ENCODE assay signal across 8 mouse cellular contexts in genomic region chr8:3515771-3516417, GRCm38 (mm10). TPM values are rescaled to one million over a fixed set of nuclear protein-coding genes. Genes with fewer than 3 reads are reported as not detected.
DNase-seq lines count a peak whose midpoint lies in the region; ATAC-seq lines count a peak whose summit lies in the region.

No protein-coding gene starts in this region.

- peaks cover 4% of the 10 kb centered on the region; the same call in 1 of the 2 replicates for H3K36me3 ChIP-seq in intestine, embryonic 15.5 days
- no peaks in the 10 kb centered on the region for H3K36me3 ChIP-seq in stomach, embryonic 15.5 days

- peak overlapping the region; percentile 61 for H3K4me3 ChIP-seq in intestine, embryonic 15.5 days (replicated peaks)
- peak overlapping the region; percentile 67 for H3K4me3 ChIP-seq in stomach, embryonic 15.5 days (replicated peaks)

- peak overlapping the region; percentile 89 for H3K4me2 ChIP-seq in intestine, embryonic 15.5 days (replicated peaks)
- peak overlapping the region; percentile 98 for H3K4me2 ChIP-seq in stomach, embryonic 15.5 days

- intact Hi-C loops in left cerebral cortex, postnatal 4 days (cut with DNase I) = no loop called here

- H3K9ac ChIP-seq in intestine, embryonic 15.5 days = peak overlapping the region; percentile 55
- peak overlapping the region; percentile 44 for H3K9ac ChIP-seq in stomach, embryonic 15.5 days

- H3K27ac ChIP-seq in intestine, embryonic 15.5 days = peak overlapping the region; percentile 67
- H3K27ac ChIP-seq in stomach, embryonic 15.5 days = peak overlapping the region; percentile 82

- ATAC-seq in intestine, embryonic 15.5 days = peak; percentile 53
- ATAC-seq in megakaryocyte-erythroid progenitor cell, adult 5-6 weeks (replicated peaks; ENCODE audit: low FRiP score, low TSS enrichment, poor library complexity, severe bottlenecking) = peak; percentile 58
- peak; percentile 4; the same call in 1 of the 2 replicates for ATAC-seq in stomach, embryonic 15.5 days (ENCODE audit: insufficient read depth, low FRiP score, low read depth)

- DNase-seq in ovary, postnatal 36 days (ENCODE audit: low spot score) = peak; percentile 32
- no peak for DNase-seq in ovary, postnatal 10 days (ENCODE audit: low spot score)
- DNase-seq in cerebellum, adult 9-11 months = peak; percentile 68
- DNase-seq in frontal cortex, postnatal 14 days (ENCODE audit: low spot score in 2 of 2) = peak; percentile 61 to 67
- DNase-seq in left cerebral cortex, postnatal 4 days = peak; percentile 28

- WGBS in intestine, embryonic 15.5 days = under 1% methylated on average over 25 of the region's 25 CpGs
- under 1% methylated on average over 25 of the region's 25 CpGs for WGBS in stomach, embryonic 15.5 days

- no peaks in the 10 kb centered on the region for H3K9me3 ChIP-seq in intestine, embryonic 15.5 days
- no peaks in the 10 kb centered on the region for H3K9me3 ChIP-seq in stomach, embryonic 15.5 days

- H3K27me3 ChIP-seq in intestine, embryonic 15.5 days (replicated peaks) = no peaks in the 10 kb centered on the region
- no peaks in the 10 kb centered on the region for H3K27me3 ChIP-seq in stomach, embryonic 15.5 days (replicated peaks)

- no peaks in the 10 kb centered on the region; the same call in 1 of the 2 replicates for H3K4me1 ChIP-seq in intestine, embryonic 15.5 days (replicated peaks)
- H3K4me1 ChIP-seq in stomach, embryonic 15.5 days = peaks cover 5% of the 10 kb centered on the region; the same call in 1 of the 2 replicates

RNA-seq across cellular contexts. Expression of gene Pnpla6, which starts 0.7 kb away (rescaled TPM):
- 34.4 and 36.7 TPM in 2 replicates for polyA plus RNA-seq in intestine, embryonic 15.5 days (2015; fragmentation: Nextera tagmentation; extraction: Ambion mirVana)
- total RNA-seq in left cerebral cortex, postnatal 4 days (2021) = 10 to 100 TPM; 75.9 to 81.6 TPM
- total RNA-seq in megakaryocyte-erythroid progenitor cell, adult 5-6 weeks (2014; fragmentation: Nextera tagmentation) = 80.9 and 107 TPM in 2 replicates
- total RNA-seq in megakaryocyte-erythroid progenitor cell, adult 5-6 weeks (2017) = 28.9 and 35.4 TPM in 2 replicates
- polyA plus RNA-seq in stomach, embryonic 15.5 days (2015; fragmentation: Nextera tagmentation; extraction: Ambion mirVana) = 27.9 and 35.5 TPM in 2 replicates

RNA-seq across cellular contexts. Expression of gene Mcoln1, which starts 15.6 kb away (rescaled TPM):
- 52.4 and 60.9 TPM in 2 replicates for polyA plus RNA-seq in intestine, embryonic 15.5 days (2015; fragmentation: Nextera tagmentation; extraction: Ambion mirVana)
- total RNA-seq in left cerebral cortex, postnatal 4 days (2021) = 10 to 100 TPM; 74.8 to 81.3 TPM
- 47.2 and 49.7 TPM in 2 replicates for total RNA-seq in megakaryocyte-erythroid progenitor cell, adult 5-6 weeks (2014; fragmentation: Nextera tagmentation)
- 21.0 and 23.1 TPM in 2 replicates for total RNA-seq in megakaryocyte-erythroid progenitor cell, adult 5-6 weeks (2017)
- polyA plus RNA-seq in stomach, embryonic 15.5 days (2015; fragmentation: Nextera tagmentation; extraction: Ambion mirVana) = 47.7 and 48.5 TPM in 2 replicates

RNA-seq across cellular contexts. Expression of gene Zfp358, which starts 23.0 kb away (rescaled TPM):
- polyA plus RNA-seq in intestine, embryonic 15.5 days (2015; fragmentation: Nextera tagmentation; extraction: Ambion mirVana) = 31.3 and 32.6 TPM in 2 replicates
- 10 to 100 TPM; 43.3 TPM for total RNA-seq in left cerebral cortex, postnatal 4 days (2021)
- 8.8 and 9.3 TPM in 2 replicates for total RNA-seq in megakaryocyte-erythroid progenitor cell, adult 5-6 weeks (2014; fragmentation: Nextera tagmentation)
- 2.7 and 5.9 TPM in 2 replicates for total RNA-seq in megakaryocyte-erythroid progenitor cell, adult 5-6 weeks (2017)
- polyA plus RNA-seq in stomach, embryonic 15.5 days (2015; fragmentation: Nextera tagmentation; extraction: Ambion mirVana) = 34.5 and 38.6 TPM in 2 replicates

RNA-seq across cellular contexts. Expression of gene Tex45, which starts 45.2 kb away (rescaled TPM):
- not detected in 2 replicates for polyA plus RNA-seq in intestine, embryonic 15.5 days (2015; fragmentation: Nextera tagmentation; extraction: Ambion mirVana)
- total RNA-seq in left cerebral cortex, postnatal 4 days (2021) = not detected
- total RNA-seq in megakaryocyte-erythroid progenitor cell, adult 5-6 weeks (2014; fragmentation: Nextera tagmentation) = not detected in 2 replicates
- not detected in 2 replicates for total RNA-seq in megakaryocyte-erythroid progenitor cell, adult 5-6 weeks (2017)
- polyA plus RNA-seq in stomach, embryonic 15.5 days (2015; fragmentation: Nextera tagmentation; extraction: Ambion mirVana) = not detected in 2 replicates

RNA-seq across cellular contexts. Expression of gene Pex11g, which starts 48.4 kb away (rescaled TPM):
- 8.9 and 15.2 TPM in 2 replicates for polyA plus RNA-seq in intestine, embryonic 15.5 days (2015; fragmentation: Nextera tagmentation; extraction: Ambion mirVana)
- under 1 TPM; 0.64 to 0.66 TPM for total RNA-seq in left cerebral cortex, postnatal 4 days (2021)
- 2.0 and 3.0 TPM in 2 replicates for total RNA-seq in megakaryocyte-erythroid progenitor cell, adult 5-6 weeks (2014; fragmentation: Nextera tagmentation)
- 1.3 and 6.2 TPM in 2 replicates for total RNA-seq in megakaryocyte-erythroid progenitor cell, adult 5-6 weeks (2017)
- 10.7 and 10.8 TPM in 2 replicates for polyA plus RNA-seq in stomach, embryonic 15.5 days (2015; fragmentation: Nextera tagmentation; extraction: Ambion mirVana)

Comparison
In these comparisons a context has a peak if more than half of its experiments do, and no peak if none do; other contexts are left out.
1. ATAC-seq: peak in every context shown above with its lines; median percentile 58 in megakaryocyte-erythroid progenitor cell, adult 5-6 weeks; 53 in intestine, embryonic 15.5 days; 4 in stomach, embryonic 15.5 days.
2. RNA of gene Zfp358, which starts 23.0 kb away (total RNA-seq): 43.3 TPM in left cerebral cortex, postnatal 4 days; 2.7 to 9.3 TPM in megakaryocyte-erythroid progenitor cell, adult 5-6 weeks; every median in the first group is over 4 times any median in the second.